Mouse (Mus musculus) intestine, embryonic 15.5 days (tissue): ENCODE results near the gene Mrps27. TPM values are rescaled to one million over a fixed set of nuclear protein-coding genes. Genes with fewer than 3 reads are reported as not detected.
"Not testable (repeated sequence)": the region's sequence is repeated elsewhere in the genome, so short reads cannot be mapped to it uniquely, and the experiment has no call there.

ENCODE experiments used
- ATAC-seq: fragments of 200-750 bp; cut with Nextera tagmentation; 2 replicates; pipeline ENCODE4 v1.8.0; 2017; ENCODE audit warnings: moderate TSS enrichment, moderate library complexity
- H3K27ac ChIP-seq: fragments of 300-500 bp; sonication (generic); 2 replicates; pipeline ENCODE4 v1.5.1; 2015; ENCODE audit warnings: mild to moderate bottlenecking, inconsistent platforms
- H3K27me3 ChIP-seq: fragments of 300-500 bp; sonication (generic); replicated peaks from 2 replicates; pipeline ENCODE4 v1.6.1; 2015; ENCODE audit warnings: inconsistent platforms
- H3K36me3 ChIP-seq: fragments of 300-500 bp; sonication (generic); 2 replicates; pipeline ENCODE4 v1.6.1; 2015; ENCODE audit warnings: inconsistent platforms
- H3K4me1 ChIP-seq: fragments of 300-500 bp; sonication (generic); replicated peaks from 2 replicates; pipeline ENCODE4 v1.6.1; 2015; ENCODE audit warnings: inconsistent platforms
- H3K4me2 ChIP-seq: fragments of 300-500 bp; sonication (generic); replicated peaks from 2 replicates; pipeline ENCODE4 v1.6.1; 2015; ENCODE audit warnings: mild to moderate bottlenecking, inconsistent platforms
- H3K4me3 ChIP-seq: fragments of 300-500 bp; sonication (generic); replicated peaks from 2 replicates; pipeline ENCODE4 v1.5.1; 2015; ENCODE audit warnings: inconsistent platforms
- H3K9ac ChIP-seq: fragments of 300-500 bp; sonication (generic); 2 replicates; pipeline ENCODE4 v1.6.1; 2015; ENCODE audit warnings: inconsistent platforms
- H3K9me3 ChIP-seq: fragments of 300-500 bp; sonication (generic); 2 replicates; pipeline ENCODE4 v1.6.1; 2016; ENCODE audit warnings: inconsistent platforms
- WGBS: fragments of 180-500 bp; shearing (Covaris S2); methylation state at CpG from one replicate; pipeline ENCODE4 v1.1.7; 2015; 5-methylcytosine and 5-hydroxymethylcytosine counted together
- polyA plus RNA-seq: library from polyadenylated mRNA; unstranded; fragments of >200 nt; fragmentation: Nextera tagmentation; extraction: Ambion mirVana; gene quantifications from 2 replicates; pipeline ENCODE4 v1.2.1, GENCODE M21; 2015

Mrps27 gene
- polyA plus RNA-seq, 1 experiment from 2014 or later = 71.4 TPM

- Histone ChIP-seq H3K4me1 (no peaks in the 10 kb centered on the region), H3K4me3 (no peak overlapping the region), H3K9ac (no peak overlapping the region), H3K27me3 (no peaks in the 10 kb centered on the region), H3K4me2 (no peak overlapping the region), H3K9me3 (no peaks in the 10 kb centered on the region), H3K27ac (no peak overlapping the region), H3K36me3 (peaks cover 30% of the 10 kb centered on the region)
- ATAC-seq = 0 out of 2 replicates have a peak, but pooled peaks have one; percentile 51
- WGBS = 83% methylated on average over 7 of the region's 7 CpGs
Measured at GRCm38 (mm10) chr13:99320453-99320852, 24.1 kb upstream of the Mrps27 start.

GRCm38 (mm10) chr13:99322915-99323314 is 21.7 kb upstream of the Mrps27 start:
- H3K4me2 ChIP-seq, H3K4me1 ChIP-seq, H3K4me3 ChIP-seq, H3K9ac ChIP-seq, H3K27me3 ChIP-seq, H3K27ac ChIP-seq, H3K9me3 ChIP-seq, ATAC-seq: not testable (repeated sequence)
- H3K36me3 ChIP-seq = peaks cover 38% of the 10 kb centered on the region
- 92% methylated on average over 11 of the region's 13 CpGs for WGBS

- H3K4me3 ChIP-seq = no peak overlapping the region
- no peak overlapping the region for H3K9ac ChIP-seq
- H3K4me2 ChIP-seq = no peak overlapping the region
- ATAC-seq = no peak
- no peak overlapping the region for H3K27ac ChIP-seq
- H3K9me3 ChIP-seq = no peaks in the 10 kb centered on the region
- 72% methylated on average over 7 of the region's 7 CpGs for WGBS
- no peaks in the 10 kb centered on the region for H3K4me1 ChIP-seq
- H3K27me3 ChIP-seq = no peaks in the 10 kb centered on the region
- H3K36me3 ChIP-seq = peaks cover 38% of the 10 kb centered on the region
Measured at GRCm38 (mm10) chr13:99323632-99324336, 20.8 kb upstream of the Mrps27 start.

- not testable (repeated sequence) for H3K4me2 ChIP-seq, H3K27ac ChIP-seq, H3K4me1 ChIP-seq, H3K27me3 ChIP-seq, H3K9me3 ChIP-seq, H3K4me3 ChIP-seq, H3K9ac ChIP-seq, ATAC-seq
- peaks cover 38% of the 10 kb centered on the region for H3K36me3 ChIP-seq
- WGBS = 82% methylated on average over 8 of the region's 8 CpGs
Measured at GRCm38 (mm10) chr13:99324337-99324685, 20.3 kb upstream of the Mrps27 start.

GRCm38 (mm10) chr13:99331255-99331654 is 13.3 kb upstream of the Mrps27 start:
- 61% methylated on average over 4 of the region's 4 CpGs for WGBS
- H3K9ac ChIP-seq = no peak overlapping the region
- H3K4me1 ChIP-seq = no peaks in the 10 kb centered on the region
- no peak overlapping the region for H3K4me3 ChIP-seq
- H3K36me3 ChIP-seq = peaks cover 25% of the 10 kb centered on the region
- H3K4me2 ChIP-seq = no peak overlapping the region
- H3K27ac ChIP-seq = no peak overlapping the region
- ATAC-seq = no peak
- no peaks in the 10 kb centered on the region for H3K9me3 ChIP-seq
- no peaks in the 10 kb centered on the region for H3K27me3 ChIP-seq

- Histone ChIP-seq H3K36me3 (peaks cover 45% of the 10 kb centered on the region), H3K4me1 (no peaks in the 10 kb centered on the region), H3K4me3 (no peak overlapping the region), H3K27ac (no peak overlapping the region), H3K4me2 (no peak overlapping the region), H3K9ac (no peak overlapping the region), H3K27me3 (no peaks in the 10 kb centered on the region), H3K9me3 (no peaks in the 10 kb centered on the region)
- ATAC-seq = no peak
- WGBS = 68% methylated on average over 6 of the region's 6 CpGs
Measured at GRCm38 (mm10) chr13:99337510-99337909, 7.1 kb upstream of the Mrps27 start.

DNA sequence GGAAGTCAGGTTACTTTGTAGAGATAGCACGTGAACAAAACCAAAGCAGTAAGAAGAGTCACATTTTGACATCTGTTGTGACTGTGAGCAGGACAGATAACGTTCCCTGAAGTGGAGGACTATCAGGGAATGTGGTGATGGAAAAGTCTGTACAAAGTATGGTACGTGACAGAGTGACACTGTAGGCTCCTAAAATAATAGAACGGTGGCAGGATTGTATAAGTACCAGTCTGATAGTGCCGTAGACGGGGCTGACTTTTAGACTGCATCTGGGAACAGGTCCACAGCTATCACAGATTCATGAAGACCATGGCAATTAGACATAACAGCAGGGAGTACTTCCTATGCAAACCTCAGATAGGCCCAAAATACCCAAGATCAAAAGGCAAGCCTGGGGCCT is 3.1 kb upstream of the Mrps27 start:
- WGBS = 92% methylated on average over 6 of the region's 6 CpGs
- 0 out of 2 replicates have a peak, but pooled peaks cover 4% of the 10 kb centered on the region for H3K4me1 ChIP-seq
- peaks cover 31% of the 10 kb centered on the region for H3K36me3 ChIP-seq
- H3K4me3 ChIP-seq = no peak overlapping the region
- no peak overlapping the region for H3K27ac ChIP-seq
- H3K4me2 ChIP-seq = no peak overlapping the region
- no peaks in the 10 kb centered on the region for H3K27me3 ChIP-seq
- H3K9me3 ChIP-seq = no peaks in the 10 kb centered on the region
- no peak for ATAC-seq
- H3K9ac ChIP-seq = no peak overlapping the region

- Histone ChIP-seq H3K36me3 (peaks cover 26% of the 10 kb centered on the region), H3K4me1 (0 out of 2 replicates have a peak, but pooled peaks cover 4% of the 10 kb centered on the region), H3K4me2 (peak overlapping the region; percentile 67), H3K27ac (peak overlapping the region; percentile 84), H3K9me3 (no peaks in the 10 kb centered on the region), H3K27me3 (no peaks in the 10 kb centered on the region), H3K9ac (peak overlapping the region; percentile 90), H3K4me3 (peak overlapping the region; percentile 87)
- ATAC-seq = peak; percentile 90
- WGBS = 1% methylated on average over 30 of the region's 30 CpGs
Measured at GRCm38 (mm10) chr13:99343876-99344598, 549 bp upstream of the Mrps27 start.

- Histone ChIP-seq H3K27ac (no peak overlapping the region), H3K4me2 (no peak overlapping the region), H3K9me3 (no peaks in the 10 kb centered on the region), H3K4me1 (no peaks in the 10 kb centered on the region), H3K4me3 (no peak overlapping the region), H3K27me3 (no peaks in the 10 kb centered on the region), H3K9ac (no peak overlapping the region), H3K36me3 (peaks cover 2% of the 10 kb centered on the region; the same call in 1 of the 2 replicates)
- no peak for ATAC-seq
- whole genome bisulfite sequencing = 89% methylated on average over 6 of the region's 6 CpGs
Measured at GRCm38 (mm10) chr13:99350009-99350408, 5.4 kb downstream of the Mrps27 start.

- Histone ChIP-seq H3K27ac (no peak overlapping the region), H3K9me3 (no peaks in the 10 kb centered on the region), H3K4me3 (no peak overlapping the region), H3K4me1 (peaks cover 3% of the 10 kb centered on the region; the same call in 1 of the 2 replicates), H3K27me3 (no peaks in the 10 kb centered on the region), H3K36me3 (peaks cover 2% of the 10 kb centered on the region; the same call in 1 of the 2 replicates), H3K4me2 (no peak overlapping the region), H3K9ac (no peak overlapping the region)
- WGBS = 59% methylated on average over 8 of the region's 8 CpGs
- no peak for ATAC-seq
Measured at GRCm38 (mm10) chr13:99351186-99351585, 6.6 kb downstream of the Mrps27 start.

DNA sequence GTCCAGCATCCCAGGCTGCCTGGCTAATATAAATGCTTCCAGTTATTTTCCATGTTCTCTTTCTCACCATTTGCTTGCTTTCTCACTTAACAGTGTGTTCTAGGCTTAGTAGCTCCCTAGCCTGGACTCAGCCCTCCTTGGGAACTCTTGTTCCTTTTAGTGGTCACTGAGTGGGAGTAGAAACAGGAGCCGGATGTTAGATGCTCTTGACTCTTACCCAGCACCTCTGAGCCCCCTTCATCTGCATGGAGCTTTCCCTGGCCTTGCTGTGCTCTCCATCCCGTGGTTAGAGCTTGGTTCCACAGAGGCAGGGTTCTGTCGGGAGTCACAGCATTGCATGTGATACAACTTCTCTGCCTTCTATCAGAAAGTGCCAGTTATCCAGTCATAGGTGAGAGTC is 7.0 kb downstream of the Mrps27 start:
- Histone ChIP-seq H3K4me2 (no peak overlapping the region), H3K27me3 (no peaks in the 10 kb centered on the region), H3K36me3 (peaks cover 2% of the 10 kb centered on the region; the same call in 1 of the 2 replicates), H3K4me1 (peaks cover 3% of the 10 kb centered on the region; the same call in 1 of the 2 replicates), H3K9ac (no peak overlapping the region), H3K27ac (no peak overlapping the region), H3K9me3 (no peaks in the 10 kb centered on the region), H3K4me3 (no peak overlapping the region)
- 77% methylated on average over 3 of the region's 3 CpGs for WGBS
- ATAC-seq = no peak

DNA sequence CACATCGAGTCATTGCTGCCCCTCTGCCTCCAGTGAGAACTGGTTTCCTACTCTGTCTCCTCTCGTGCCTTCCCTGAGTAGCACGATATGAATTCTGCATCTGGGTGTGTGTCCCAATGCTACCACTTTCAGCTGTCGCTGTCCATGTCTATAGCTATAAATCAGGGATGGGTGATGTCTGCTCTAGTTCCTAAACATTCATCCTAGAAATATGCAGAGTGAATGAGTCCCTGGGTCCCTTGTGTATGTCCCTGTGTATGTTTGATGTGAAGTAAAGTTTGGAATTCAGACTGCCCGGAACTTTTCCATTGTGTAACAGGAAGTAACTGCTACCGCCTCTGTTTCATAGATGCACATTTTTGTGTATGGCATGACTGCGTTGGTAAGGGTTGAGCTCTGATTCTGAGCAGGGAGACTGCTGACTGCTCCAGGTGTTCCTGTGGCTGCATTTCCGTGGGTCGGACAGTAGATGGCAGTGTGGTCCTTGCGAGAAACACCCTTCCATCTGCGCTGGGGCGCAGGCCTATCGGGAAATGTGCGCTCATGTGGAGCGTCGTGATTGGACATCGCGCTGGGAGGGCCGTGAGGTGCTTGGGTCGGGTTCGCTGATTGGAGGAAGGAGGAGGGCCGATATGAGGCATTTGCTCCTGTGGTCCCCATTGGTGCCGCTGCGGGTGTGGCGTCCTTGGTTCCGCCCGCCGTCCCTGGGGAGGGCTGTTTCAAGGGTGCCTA is 8.3 kb downstream of the Mrps27 start:
- WGBS = 9% methylated on average over 28 of the region's 28 CpGs
- H3K9ac ChIP-seq = peak overlapping the region; percentile 54

More for the DNA sequence above, 8.3 kb downstream of the Mrps27 start:
- Histone ChIP-seq H3K4me3 (peak overlapping the region; percentile 44), H3K27me3 (no peaks in the 10 kb centered on the region), H3K36me3 (peaks cover 2% of the 10 kb centered on the region; the same call in 1 of the 2 replicates), H3K4me2 (peak overlapping the region; percentile 75), H3K4me1 (peaks cover 3% of the 10 kb centered on the region; the same call in 1 of the 2 replicates), H3K9me3 (no peaks in the 10 kb centered on the region), H3K27ac (peak overlapping the region; percentile 89; the same call in 1 of the 2 replicates)
- peak; percentile 100 for ATAC-seq
